Mouse (Mus musculus) granulocyte monocyte progenitor cell, adult 5-6 weeks (primary cell): ENCODE measurements around the gene 4930404H24Rik. TPM values are rescaled to one million over a fixed set of nuclear protein-coding genes. Genes with fewer than 3 reads are reported as not detected.
"Not testable (repeated sequence)": the region's sequence is repeated elsewhere in the genome, so short reads cannot be mapped to it uniquely, and the experiment has no call there.

ENCODE experiments used
- ATAC-seq: replicated peaks from 2 replicates; pipeline ENCODE4 v1.8.0; 2016; ENCODE audit warnings: mild to moderate bottlenecking, moderate TSS enrichment, inconsistent platforms; ENCODE audit not compliant: poor library complexity, severe bottlenecking
- total RNA-seq, 2 experiments: library from RNA; stranded (forward) in 1 of 2; stranded (reverse) in 1 of 2; fragments of 200-712, 200-1000 nt in 1 of 2; fragments of >200 nt in 1 of 2; fragmentation: Nextera tagmentation in 1 of 2; gene quantifications; 2 replicates each; pipeline ENCODE4 v1.2.3; 2014 to 2017

4930404H24Rik gene
- total RNA-seq, 2 experiments from 2014 or later: not detected

GRCm38 (mm10) chr2:153475114-153476112 is 17.2 kb upstream of the 4930404H24Rik start:
- peak; percentile 34; the same call in 1 of the 2 replicates for ATAC-seq

GRCm38 (mm10) chr2:153478583-153478982 is 14.0 kb upstream of the 4930404H24Rik start:
- ATAC-seq: peak; percentile 47

- no peak for ATAC-seq
These were observed 13.1 kb upstream of the 4930404H24Rik start for GRCm38 (mm10) chr2:153479486-153479885.

GRCm38 (mm10) chr2:153481108-153481860 is 11.3 kb upstream of the 4930404H24Rik start:
- ATAC-seq: peak; percentile 63

- no peak for ATAC-seq
These were observed 10.8 kb upstream of the 4930404H24Rik start for GRCm38 (mm10) chr2:153481861-153482120.

- ATAC-seq: peak; percentile 65
These were observed 9.2 kb upstream of the 4930404H24Rik start for GRCm38 (mm10) chr2:153483118-153483983.

- no peak for ATAC-seq
These were observed 8.5 kb upstream of the 4930404H24Rik start for GRCm38 (mm10) chr2:153484071-153484470.

GRCm38 (mm10) chr2:153490116-153490515 is 2.5 kb upstream of the 4930404H24Rik start:
- no peak for ATAC-seq

- ATAC-seq: peak; percentile 50
These were observed 1.6 kb upstream of the 4930404H24Rik start for GRCm38 (mm10) chr2:153490940-153491339.

GRCm38 (mm10) chr2:153491512-153492178 is 945 bp upstream of the 4930404H24Rik start:
- no peak for ATAC-seq

- no peak for ATAC-seq
These were observed 442 bp upstream of the 4930404H24Rik start for GRCm38 (mm10) chr2:153492179-153492517.

- ATAC-seq: no peak
These were observed 772 bp downstream of the 4930404H24Rik start for GRCm38 (mm10) chr2:153493393-153493731.

- ATAC-seq: no peak
These were observed 1.2 kb downstream of the 4930404H24Rik start for GRCm38 (mm10) chr2:153493781-153494292.

- ATAC-seq: no peak
These were observed 1.8 kb downstream of the 4930404H24Rik start for GRCm38 (mm10) chr2:153494293-153494811.

GRCm38 (mm10) chr2:153495391-153495790 is 2.8 kb downstream of the 4930404H24Rik start:
- not testable (repeated sequence) for ATAC-seq

GRCm38 (mm10) chr2:153495818-153496217 is 3.2 kb downstream of the 4930404H24Rik start:
- no peak for ATAC-seq

- peak; percentile 71 for ATAC-seq
These were observed 3.7 kb downstream of the 4930404H24Rik start for GRCm38 (mm10) chr2:153496301-153496700.

GRCm38 (mm10) chr2:153496898-153497297 is 4.3 kb downstream of the 4930404H24Rik start:
- ATAC-seq: no peak

GRCm38 (mm10) chr2:153499154-153499553 is 6.6 kb downstream of the 4930404H24Rik start:
- no peak; the same call in 1 of the 2 replicates for ATAC-seq
